ENCODE assay signal across 17 mouse cellular contexts in genomic region chr9:99158708-99159107, GRCm38 (mm10). TPM values are rescaled to one million over a fixed set of nuclear protein-coding genes. Genes with fewer than 3 reads are reported as not detected.
DNase-seq lines count a peak whose midpoint lies in the region; ATAC-seq and TF ChIP-seq lines count a peak whose summit lies in the region.
"Had no signal": no experiment of that assay in that cellular context is flagged by ENCODE, and none has a peak within 500 bp of the region (broad histone marks: within the 10 kb centered on the region; RNA-seq: fewer than 3 reads in every experiment).

No protein-coding gene starts in this region.

- peak overlapping the region; percentile 42 for H3K4me2 ChIP-seq in heart, embryonic 14.5 days (ENCODE audit: low read length)
- no peak overlapping the region for H3K4me2 ChIP-seq in liver, embryonic 15.5 days
- H3K4me2 ChIP-seq: embryonic facial prominence, embryonic 12.5 days; forebrain, embryonic 12.5 days; hindbrain, embryonic 15.5 days had no signal

- 0 out of 2 replicates have a peak, but pooled peaks cover 7% of the 10 kb centered on the region for H3K27me3 ChIP-seq in heart, embryonic 14.5 days (ENCODE audit: control insufficient read depth, insufficient read depth, low read length)
- no peaks in the 10 kb centered on the region for H3K27me3 ChIP-seq in MEL (ENCODE audit: control insufficient read depth in 1 of 2, insufficient read depth in 2 of 2, low read length in 2 of 2)
- peaks cover 1% of the 10 kb centered on the region; the same call in 1 of the 2 replicates for H3K27me3 ChIP-seq in liver, embryonic 15.5 days
- H3K27me3 ChIP-seq: embryonic facial prominence, embryonic 12.5 days; forebrain, embryonic 12.5 days; hindbrain, embryonic 15.5 days had no signal

- TF ChIP-seq EP300 in MEL (IDR thresholded peaks at IDR 0.05; ENCODE audit: low read depth in 1 of 2, low read length in 2 of 2), result peak in 1 of 2 experiments; percentile 53; a peak in 2 of 4 replicates

- peak overlapping the region in 1 of 2 experiments; percentile 44; a peak in 1 of 4 replicates for H3K27ac ChIP-seq in heart, embryonic 14.5 days (replicated peaks in 1 of 2; ENCODE audit: control insufficient read depth in 1 of 2, insufficient read depth in 1 of 2, low read depth in 2 of 2, low read length in 2 of 2)
- H3K27ac ChIP-seq in MEL (ENCODE audit: control insufficient read depth, low read depth, low read length), result peak overlapping the region; percentile 79
- no peak overlapping the region for H3K27ac ChIP-seq in liver, embryonic 15.5 days (replicated peaks)
- H3K27ac ChIP-seq: embryonic facial prominence, embryonic 12.5 days; forebrain, embryonic 12.5 days; hindbrain, embryonic 15.5 days had no signal

- no peaks in the 10 kb centered on the region for H3K79me2 ChIP-seq in MEL (ENCODE audit: control insufficient read depth, insufficient read depth, low read length, poor library complexity)

- no peak overlapping the region for H3K4me3 ChIP-seq in heart, embryonic 14.5 days (ENCODE audit: control insufficient read depth in 1 of 2, insufficient read depth in 1 of 2, low read depth in 1 of 2, low read length in 2 of 2)
- peak overlapping the region; percentile 35 to 54 for H3K4me3 ChIP-seq in MEL (ENCODE audit: control insufficient read depth in 1 of 2, insufficient read depth in 1 of 2, low read depth in 2 of 2, low read length in 2 of 2)
- no peak overlapping the region for H3K4me3 ChIP-seq in liver, embryonic 15.5 days (replicated peaks)
- H3K4me3 ChIP-seq: embryonic facial prominence, embryonic 12.5 days; forebrain, embryonic 12.5 days; hindbrain, embryonic 15.5 days had no signal

- no peak for DNase-seq in heart, postnatal 10 days
- DNase-seq in MEL (ENCODE audit: low read depth, low spot score), result peak; percentile 80
- DNase-seq in R1 (ENCODE audit: low read depth, low spot score), result peak; percentile 17
- no peak for DNase-seq in layer of hippocampus, adult 18-20 months (ENCODE audit: low spot score in 2 of 2)
- no peak for DNase-seq in adrenal gland, postnatal 10 days
- DNase-seq in kidney, postnatal 10 days, result no peak
- DNase-seq: adrenal gland, postnatal 14 days; cerebellum, adult 11-12 months; cerebellum, adult 9-10 months; cerebellum, postnatal 25 days; gastrocnemius, postnatal 10 days had no signal

- H3K9ac ChIP-seq in heart, embryonic 14.5 days (ENCODE audit: low read length), result no peak overlapping the region
- H3K9ac ChIP-seq in MEL (ENCODE audit: control insufficient read depth, low read depth, low read length, poor library complexity, severe bottlenecking), result peak overlapping the region; percentile 58
- no peak overlapping the region for H3K9ac ChIP-seq in liver, embryonic 15.5 days
- H3K9ac ChIP-seq: embryonic facial prominence, embryonic 12.5 days; forebrain, embryonic 12.5 days; hindbrain, embryonic 15.5 days had no signal

- TF ChIP-seq POLR2A in MEL (IDR thresholded peaks at IDR 0.05; ENCODE audit: control insufficient read depth in 1 of 2, insufficient read depth in 1 of 2, low read depth in 1 of 2, low read length in 2 of 2, poor library complexity in 1 of 2), result peak in 1 of 2 experiments; percentile 67; a peak in 2 of 4 replicates

- WGBS in heart, embryonic 14.5 days, result 72% methylated on average over 6 of the region's 6 CpGs
- 57% methylated on average over 6 of the region's 6 CpGs for WGBS in liver, embryonic 15.5 days (ENCODE audit: insufficient replicate concordance)

- no peaks in the 10 kb centered on the region for H3K9me3 ChIP-seq in heart, embryonic 14.5 days (ENCODE audit: control insufficient read depth, low read length)
- H3K9me3 ChIP-seq in MEL (replicated peaks; ENCODE audit: insufficient read depth, low read length), result no peaks in the 10 kb centered on the region
- no peaks in the 10 kb centered on the region for H3K9me3 ChIP-seq in liver, embryonic 15.5 days (replicated peaks)
- H3K9me3 ChIP-seq: embryonic facial prominence, embryonic 12.5 days; forebrain, embryonic 12.5 days; hindbrain, embryonic 15.5 days had no signal

- no peaks in the 10 kb centered on the region for H3K36me3 ChIP-seq in heart, embryonic 14.5 days (ENCODE audit: control insufficient read depth, insufficient read depth, low read length)
- H3K36me3 ChIP-seq in MEL (ENCODE audit: control insufficient read depth in 1 of 2, insufficient read depth in 2 of 2, low read length in 2 of 2), result peaks cover 0 to 39% of the 10 kb centered on the region in 2 experiments; a peak in 2 of 4 replicates
- H3K36me3 ChIP-seq in liver, embryonic 15.5 days (replicated peaks), result no peaks in the 10 kb centered on the region
- H3K36me3 ChIP-seq: embryonic facial prominence, embryonic 12.5 days; forebrain, embryonic 12.5 days; hindbrain, embryonic 15.5 days had no signal

- TF ChIP-seq CTCF in MEL (IDR thresholded peaks at IDR 0.05 in 2 of 3, conservative IDR thresholded peaks at IDR 0.05 in 1 of 3; ENCODE audit: control insufficient read depth in 1 of 3, insufficient read depth in 1 of 3, low read depth in 2 of 3, low read length in 3 of 3, poor library complexity in 1 of 3, severe bottlenecking in 1 of 3), result no peak

- intact Hi-C loops in heart, postnatal 10 days (cut with DNase I), result no loop called here

- no peak for ATAC-seq in heart, embryonic 14.5 days (ENCODE audit: insufficient number of reproducible peaks, insufficient read depth, low FRiP score, low read depth)
- peak; percentile 43; the same call in 1 of the 2 replicates for ATAC-seq in liver, embryonic 15.5 days (ENCODE audit: insufficient read depth)
- ATAC-seq: forebrain, embryonic 16.5 days had no signal

- H3K4me1 ChIP-seq in heart, embryonic 14.5 days (ENCODE audit: control insufficient read depth in 2 of 2, insufficient read depth in 2 of 2, low read length in 2 of 2), result peaks cover 8 to 12% of the 10 kb centered on the region in 2 experiments
- peaks cover 21 to 49% of the 10 kb centered on the region in 2 experiments for H3K4me1 ChIP-seq in MEL (ENCODE audit: control insufficient read depth in 1 of 2, insufficient read depth in 2 of 2, low read length in 2 of 2)
- peaks cover 41% of the 10 kb centered on the region for H3K4me1 ChIP-seq in liver, embryonic 15.5 days (replicated peaks)

- no peak for TF ChIP-seq RAD21 in MEL (IDR thresholded peaks at IDR 0.05; ENCODE audit: low read depth, low read length)

TF ChIP-seq in MEL, 35 proteins besides CTCF, POLR2A, EP300 and RAD21:
- TF ChIP-seq POLR2AphosphoS2 (IDR thresholded peaks at IDR 0.05; ENCODE audit: low read length) (peak; percentile 46; the same call in 1 of the 2 replicates), TBP (IDR thresholded peaks at IDR 0.05; ENCODE audit: low read depth, low read length) (peak; percentile 41; the same call in 1 of the 2 replicates), MAX (IDR thresholded peaks at IDR 0.05; ENCODE audit: low read length) (peak; percentile 83), ETS1 (IDR thresholded peaks at IDR 0.05; ENCODE audit: low read depth, low read length) (0 out of 2 replicates have a peak, but pooled peaks have one; percentile 25), JUND (IDR thresholded peaks at IDR 0.05; ENCODE audit: low read depth, low read length) (0 out of 2 replicates have a peak, but pooled peaks have one; percentile 17), UBTF (IDR thresholded peaks at IDR 0.05; ENCODE audit: borderline replicate concordance, insufficient read depth, low read depth, low read length) (no peak), HCFC1 (IDR thresholded peaks at IDR 0.05; ENCODE audit: low read depth, low read length) (peak; percentile 39), ELF1 (IDR thresholded peaks at IDR 0.05; ENCODE audit: low read depth, low read length) (peak; percentile 61; the same call in 1 of the 2 replicates), MYC (IDR thresholded peaks at IDR 0.05; ENCODE audit: low read depth, low read length) (peak; percentile 64; the same call in 1 of the 2 replicates), NELFE (IDR thresholded peaks at IDR 0.05; ENCODE audit: low read depth, low read length) (peak; percentile 36), RCOR1 (IDR thresholded peaks at IDR 0.05; ENCODE audit: low read depth, low read length) (peak; percentile 21; the same call in 1 of the 2 replicates), TAL1 (IDR thresholded peaks at IDR 0.05; ENCODE audit: low read length) (peak; percentile 60), USF2 (IDR thresholded peaks at IDR 0.05; ENCODE audit: borderline replicate concordance in 1 of 2, insufficient read depth in 1 of 2, low read depth in 1 of 2, low read length in 2 of 2) (no peak), GATA1 (IDR thresholded peaks at IDR 0.05; ENCODE audit: low read depth, low read length) (no peak)

RNA-seq across cellular contexts. Expression of gene Pik3cb, which starts 18.3 kb away (rescaled TPM):
- 1.5 and 2.1 TPM in 2 replicates for polyA plus RNA-seq in heart, embryonic 14.5 days (2014; fragmentation: Nextera tagmentation; extraction: Ambion mirVana)
- total RNA-seq in heart, postnatal 10 days (2021), result 10 to 100 TPM; 11.3 to 12.1 TPM
- total RNA-seq in MEL (2012; rRNA removed), result 2.2 and 2.4 TPM in 2 replicates
- 1 to 10 TPM in 1 of 2 experiments, not detected in 1; 7.6 TPM for polyA plus RNA-seq in MEL (2012; ENCODE audit: insufficient read depth in 1 of 2, insufficient read length in 2 of 2, low read depth in 1 of 2, low replicate concordance in 2 of 2, missing spikeins in 1 of 2)
- 2.1 and 2.9 TPM in 2 replicates for polyA plus RNA-seq in liver, embryonic 15.5 days (2015; fragmentation: Nextera tagmentation; extraction: Ambion mirVana)
- total RNA-seq in layer of hippocampus, adult 18-20 months (2021), result 10 to 100 TPM; 27.6 to 28.0 TPM
- 10 to 100 TPM in 1 of 2 experiments, 1 to 10 TPM in 1; 10.0 to 10.6 TPM for total RNA-seq in adrenal gland, postnatal 10 days (2021)

Comparison
In these comparisons a context has a peak if more than half of its experiments do, and no peak if none do; other contexts are left out.
1. H3K4me3 ChIP-seq: peak in MEL (2 of 2); none in heart, embryonic 14.5 days (0 of 2) and liver, embryonic 15.5 days (single experiment).
2. DNase-seq: peak in MEL (single experiment) and R1 (single experiment); none in heart, postnatal 10 days (0 of 2), layer of hippocampus, adult 18-20 months (0 of 2), adrenal gland, postnatal 10 days (single experiment) and kidney, postnatal 10 days (single experiment).